Mouse (Mus musculus) ES-E14 (cell line): ENCODE results near the gene Ablim1.

Source experiments
- CHD2 ChIP-seq: IDR thresholded peaks from 2 replicates; pipeline ENCODE4 v1.6.1; 2014; ENCODE audit warnings: mild to moderate bottlenecking, low read depth, low read length, inconsistent platforms
- HCFC1 ChIP-seq: IDR thresholded peaks from 2 replicates; pipeline ENCODE4 v1.6.1; 2012; ENCODE audit warnings: low read length, inconsistent platforms, borderline replicate concordance; ENCODE audit not compliant: insufficient read depth
- MAFK ChIP-seq: IDR thresholded peaks from 2 replicates; pipeline ENCODE4 v1.6.1; 2014; ENCODE audit warnings: mild to moderate bottlenecking, low read depth, low read length, inconsistent platforms; ENCODE audit not compliant: insufficient read depth
- ZNF384 ChIP-seq: IDR thresholded peaks from 2 replicates; pipeline ENCODE4 v1.6.1; 2012; ENCODE audit warnings: low read depth, low read length, inconsistent platforms

DNA sequence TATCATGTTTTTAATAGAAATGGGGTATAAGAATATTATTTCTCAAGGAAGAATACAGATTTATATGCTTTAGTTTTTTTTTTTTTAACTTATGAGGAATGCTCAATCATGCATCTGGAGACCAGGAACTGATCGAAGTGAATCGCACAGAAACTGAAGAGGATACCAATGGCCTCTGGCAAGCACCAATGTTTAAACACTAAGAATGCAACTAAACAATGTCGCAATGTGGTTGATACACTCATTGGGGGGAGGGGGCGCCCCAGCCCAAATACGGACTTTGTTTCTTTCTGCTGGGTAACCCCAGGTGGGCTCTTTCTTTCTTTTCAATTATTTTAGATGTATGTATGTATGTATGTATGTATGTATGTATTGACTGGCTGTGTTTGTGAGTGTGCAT is 90.3 kb downstream of the Ablim1 start:
- TF ChIP-seq ZNF384 (no peak), CHD2 (no peak), MAFK (no peak), HCFC1 (no peak)
